Mouse (Mus musculus) NIH3T3 (cell line): ENCODE measurements around the gene Scgb3a1.
A peak's percentile ranks its signal among the peaks of the same experiment; 100 is the strongest.

ENCODE experiments used
- DNase-seq: peaks from one replicate; pipeline ENCODE4 v3.0.0-alpha.2; 2012; ENCODE audit warnings: low read depth

Gene Scgb3a1

GRCm38 (mm10) chr11:49663310-49663709 is at the start of gene Scgb3a1:
Gene Scgb3a1, plus strand, starts transcription at chr11:49663610.
- no peak for DNase-seq

GRCm38 (mm10) chr11:49615856-49616725 is 47.3 kb upstream of the Scgb3a1 start:
- peak; percentile 20 for DNase-seq

GRCm38 (mm10) chr11:49618476-49618875 is 44.9 kb upstream of the Scgb3a1 start:
- no peak for DNase-seq

- DNase-seq, result no peak
These were observed 41.5 kb upstream of the Scgb3a1 start for GRCm38 (mm10) chr11:49621953-49622352.

GRCm38 (mm10) chr11:49624156-49624555 is 39.3 kb upstream of the Scgb3a1 start:
- no peak for DNase-seq

GRCm38 (mm10) chr11:49625863-49626262 is 37.5 kb upstream of the Scgb3a1 start:
- no peak for DNase-seq

- DNase-seq, result no peak
These were observed 36.7 kb upstream of the Scgb3a1 start for GRCm38 (mm10) chr11:49626748-49627147.

- peak; percentile 17 for DNase-seq
These were observed 32.3 kb upstream of the Scgb3a1 start for GRCm38 (mm10) chr11:49631154-49631553.

GRCm38 (mm10) chr11:49632256-49632655 is 31.2 kb upstream of the Scgb3a1 start:
- no peak for DNase-seq

- no peak for DNase-seq
These were observed 29.3 kb upstream of the Scgb3a1 start for GRCm38 (mm10) chr11:49634101-49634500.

GRCm38 (mm10) chr11:49635671-49636070 is 27.7 kb upstream of the Scgb3a1 start:
- DNase-seq, result no peak

- DNase-seq, result peak; percentile 12
These were observed 27.0 kb upstream of the Scgb3a1 start for GRCm38 (mm10) chr11:49636449-49636848.

GRCm38 (mm10) chr11:49645677-49646076 is 17.7 kb upstream of the Scgb3a1 start:
- no peak for DNase-seq

- DNase-seq, result peak; percentile 65
These were observed 13.1 kb upstream of the Scgb3a1 start for GRCm38 (mm10) chr11:49650113-49650993.

GRCm38 (mm10) chr11:49650994-49651761 is 12.2 kb upstream of the Scgb3a1 start:
- DNase-seq, result peak; percentile 27

- DNase-seq, result no peak
These were observed 11.6 kb upstream of the Scgb3a1 start for GRCm38 (mm10) chr11:49651762-49652322.

- DNase-seq, result peak; percentile 81
These were observed 10.9 kb upstream of the Scgb3a1 start for GRCm38 (mm10) chr11:49652401-49653078.

GRCm38 (mm10) chr11:49653079-49653408 is 10.4 kb upstream of the Scgb3a1 start:
- DNase-seq, result no peak

- no peak for DNase-seq
These were observed 8.8 kb upstream of the Scgb3a1 start for GRCm38 (mm10) chr11:49654651-49655050.

- no peak for DNase-seq
These were observed 7.9 kb upstream of the Scgb3a1 start for GRCm38 (mm10) chr11:49655501-49655900.

- no peak for DNase-seq
These were observed 5.3 kb upstream of the Scgb3a1 start for GRCm38 (mm10) chr11:49658065-49658464.
